Mouse (Mus musculus): ENCODE data around the gene Postn.

DNA sequence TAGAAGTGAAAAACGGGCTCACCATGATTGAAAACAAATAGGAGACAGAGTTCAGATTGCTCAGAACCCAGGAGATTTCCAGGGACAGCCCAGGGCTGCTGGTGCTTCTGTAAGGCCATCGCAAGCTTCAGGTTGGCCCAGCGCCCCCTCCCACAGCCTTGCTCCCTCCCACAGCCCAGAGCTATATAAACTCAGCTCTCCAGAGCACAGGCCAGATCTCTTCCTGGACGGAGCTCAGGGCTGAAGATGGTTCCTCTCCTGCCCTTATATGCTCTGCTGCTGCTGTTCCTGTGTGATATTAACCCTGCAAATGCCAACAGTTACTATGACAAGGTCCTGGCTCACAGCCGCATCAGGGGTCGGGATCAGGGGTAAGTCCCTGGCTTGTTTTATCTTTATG lies at the start of gene Postn:
- TF ChIP-seq ZNF384 (IDR thresholded peaks at IDR 0.05; ENCODE audit: low read depth, low read length) (no peak), ZC3H11A (IDR thresholded peaks at IDR 0.05; ENCODE audit: borderline replicate concordance, low read depth, low read length) (no peak)

All from ES-E14 (cell line).